Mouse (Mus musculus) MEL (cell line): ENCODE results near the gene Adcy3.

Experiments
- CTCF ChIP-seq, 3 experiments: IDR thresholded peaks in 2 of 3; conservative IDR thresholded peaks in 1 of 3; 2 replicates each; pipeline ENCODE4 v1.5.1; 2011 to 2012; ENCODE audit warnings: low read length in 3 of 3, low read depth in 2 of 3, mild to moderate bottlenecking in 2 of 3, improper control_type of control experiment in 1 of 3, inconsistent platforms in 1 of 3, mixed read lengths in 1 of 3, moderate library complexity in 1 of 3; ENCODE audit not compliant: control insufficient read depth in 1 of 3, insufficient read depth in 1 of 3, poor library complexity in 1 of 3, severe bottlenecking in 1 of 3
- EP300 ChIP-seq, 2 experiments: IDR thresholded peaks; 2 replicates each; pipeline ENCODE4 v1.6.1; 2011; ENCODE audit warnings: improper control_type of control experiment in 2 of 2, low read length in 2 of 2, low read depth in 1 of 2, mild to moderate bottlenecking in 1 of 2
- ETS1 ChIP-seq: IDR thresholded peaks from 2 replicates; pipeline ENCODE4 v1.6.1; 2012; ENCODE audit warnings: low read depth, mild to moderate bottlenecking, inconsistent platforms, low read length, improper control_type of control experiment, moderate library complexity
- GATA1 ChIP-seq: IDR thresholded peaks from 2 replicates; pipeline ENCODE4 v1.6.1; 2011; ENCODE audit warnings: low read depth, low read length, improper control_type of control experiment
- HCFC1 ChIP-seq: IDR thresholded peaks from 2 replicates; pipeline ENCODE4 v1.6.1; 2012; ENCODE audit warnings: low read depth, mild to moderate bottlenecking, inconsistent platforms, low read length, improper control_type of control experiment, moderate library complexity
- JUND ChIP-seq: IDR thresholded peaks from 2 replicates; pipeline ENCODE4 v1.6.1; 2011; ENCODE audit warnings: low read depth, mild to moderate bottlenecking, improper control_type of control experiment, low read length
- MAX ChIP-seq: IDR thresholded peaks from 2 replicates; pipeline ENCODE4 v1.6.1; 2011; ENCODE audit warnings: low read length, improper control_type of control experiment
- MAZ ChIP-seq: IDR thresholded peaks from 2 replicates; pipeline ENCODE4 v1.6.1; 2012; ENCODE audit warnings: low read depth, mild to moderate bottlenecking, inconsistent platforms, low read length, improper control_type of control experiment
- MYC ChIP-seq: IDR thresholded peaks from 2 replicates; pipeline ENCODE4 v1.6.1; 2011; ENCODE audit warnings: low read depth, mild to moderate bottlenecking, low read length, improper control_type of control experiment, moderate library complexity
- POLR2A ChIP-seq, 2 experiments: IDR thresholded peaks; 2 replicates each; pipeline ENCODE4 v1.6.1; 2011 to 2012; ENCODE audit warnings: low read length in 2 of 2, mild to moderate bottlenecking in 2 of 2, control low read depth in 1 of 2, improper control_type of control experiment in 1 of 2, low read depth in 1 of 2, moderate library complexity in 1 of 2; ENCODE audit not compliant: control insufficient read depth in 1 of 2, insufficient read depth in 1 of 2, poor library complexity in 1 of 2
- SMC3 ChIP-seq: IDR thresholded peaks from 2 replicates; pipeline ENCODE4 v1.6.1; 2011; ENCODE audit warnings: low read depth, low read length, improper control_type of control experiment
- TBP ChIP-seq: IDR thresholded peaks from 2 replicates; pipeline ENCODE4 v1.8.0; 2011; ENCODE audit warnings: low read depth, low read length, improper control_type of control experiment
- USF1 ChIP-seq: IDR thresholded peaks from 2 replicates; pipeline ENCODE4 v1.6.1; 2014; ENCODE audit warnings: low read depth, mild to moderate bottlenecking, inconsistent platforms, low read length, improper control_type of control experiment, moderate library complexity
- ZC3H11A ChIP-seq: IDR thresholded peaks from 2 replicates; pipeline ENCODE4 v1.6.1; 2012; ENCODE audit warnings: low read depth, mild to moderate bottlenecking, inconsistent platforms, low read length, improper control_type of control experiment

DNA sequence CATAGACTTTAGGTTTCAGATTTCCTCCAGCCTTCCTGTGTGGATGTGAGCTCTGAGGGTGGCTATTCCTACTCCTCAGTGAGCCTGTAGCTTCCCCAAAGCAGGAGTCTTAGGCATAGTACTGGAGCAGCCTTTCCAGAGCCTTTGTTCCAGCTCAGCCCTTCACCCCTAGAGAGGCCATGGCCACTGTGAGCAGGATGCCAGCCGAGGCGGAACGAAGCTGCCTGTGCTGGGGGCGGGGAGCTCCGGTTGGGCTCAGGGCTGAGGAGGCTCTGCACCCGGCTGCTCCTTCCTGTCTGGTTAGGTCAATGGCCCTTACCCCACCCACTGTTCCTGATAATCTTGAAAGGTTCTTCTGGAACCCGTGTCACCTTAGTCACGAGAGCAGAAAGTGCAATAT lies 80.0 kb downstream of the Adcy3 start:
- no peak for TF ChIP-seq MYC
- no peak for TF ChIP-seq GATA1
- TF ChIP-seq POLR2A (IDR thresholded peaks at IDR 0.05; ENCODE audit: control insufficient read depth in 1 of 2, insufficient read depth in 1 of 2, low read depth in 1 of 2, low read length in 2 of 2, poor library complexity in 1 of 2): no peak
- no peak for TF ChIP-seq ETS1
- TF ChIP-seq HCFC1: no peak
- TF ChIP-seq ZC3H11A: no peak
- TF ChIP-seq CTCF (IDR thresholded peaks at IDR 0.05 in 2 of 3, conservative IDR thresholded peaks at IDR 0.05 in 1 of 3; ENCODE audit: control insufficient read depth in 1 of 3, insufficient read depth in 1 of 3, low read depth in 2 of 3, low read length in 3 of 3, poor library complexity in 1 of 3, severe bottlenecking in 1 of 3): no peak
- TF ChIP-seq TBP: no peak
- TF ChIP-seq EP300 (IDR thresholded peaks at IDR 0.05; ENCODE audit: low read depth in 1 of 2, low read length in 2 of 2): no peak
- TF ChIP-seq JUND: no peak
- TF ChIP-seq USF1: no peak
- no peak for TF ChIP-seq SMC3
- no peak for TF ChIP-seq MAX
- TF ChIP-seq MAZ: no peak
